8 mouse cellular contexts compared by ENCODE assay signal in genomic region chr5:114467019-114467418, GRCm38 (mm10). TPM values are rescaled to one million over a fixed set of nuclear protein-coding genes. Genes with fewer than 3 reads are reported as not detected.
DNase-seq lines count a peak whose midpoint lies in the region; ATAC-seq and TF ChIP-seq lines count a peak whose summit lies in the region.

No protein-coding gene starts in this region.

- peak overlapping the region; percentile 60 for H3K4me2 ChIP-seq in kidney, postnatal 0 days (ENCODE audit: low read length)
- H3K4me2 ChIP-seq in forebrain, embryonic 12.5 days = peak overlapping the region; percentile 43
- H3K4me2 ChIP-seq in intestine, postnatal 0 days (replicated peaks; ENCODE audit: low read depth) = peak overlapping the region; percentile 63
- peak overlapping the region; percentile 51 for H3K4me2 ChIP-seq in neural tube, embryonic 12.5 days (replicated peaks)

- TF ChIP-seq CTCF in kidney, postnatal 0 days (IDR thresholded peaks at IDR 0.05; ENCODE audit: low read depth) = no peak
- TF ChIP-seq CTCF in intestine, postnatal 0 days (IDR thresholded peaks at IDR 0.05; ENCODE audit: low read depth) = no peak

- H3K9ac ChIP-seq in kidney, postnatal 0 days (ENCODE audit: low read depth, low read length) = 0 out of 2 replicates have a peak overlapping the region, but pooled peaks have one; percentile 31
- H3K9ac ChIP-seq in forebrain, embryonic 12.5 days = no peak overlapping the region
- H3K9ac ChIP-seq in intestine, postnatal 0 days (ENCODE audit: low read depth, low read length) = 0 out of 2 replicates have a peak overlapping the region, but pooled peaks have one; percentile 22
- no peak overlapping the region for H3K9ac ChIP-seq in neural tube, embryonic 12.5 days

- no peak overlapping the region for H3K27ac ChIP-seq in kidney, postnatal 0 days
- H3K27ac ChIP-seq in forebrain, embryonic 12.5 days = peak overlapping the region; percentile 93
- no peak overlapping the region for H3K27ac ChIP-seq in intestine, postnatal 0 days (ENCODE audit: low read depth, low read length)
- H3K27ac ChIP-seq in neural tube, embryonic 12.5 days = peak overlapping the region; percentile 73; the same call in 1 of the 2 replicates

- peak overlapping the region; percentile 17; the same call in 1 of the 2 replicates for H3K4me3 ChIP-seq in kidney, postnatal 0 days (replicated peaks; ENCODE audit: low read depth, low read length)
- H3K4me3 ChIP-seq in forebrain, embryonic 12.5 days (replicated peaks) = peak overlapping the region; percentile 19; the same call in 1 of the 2 replicates
- H3K4me3 ChIP-seq in intestine, postnatal 0 days (ENCODE audit: low read depth, low read length) = peak overlapping the region; percentile 24
- H3K4me3 ChIP-seq in neural tube, embryonic 12.5 days = 0 out of 2 replicates have a peak overlapping the region, but pooled peaks have one; percentile 7

- no peaks in the 10 kb centered on the region for H3K36me3 ChIP-seq in kidney, postnatal 0 days (ENCODE audit: insufficient read depth, low read length)
- no peaks in the 10 kb centered on the region for H3K36me3 ChIP-seq in forebrain, embryonic 12.5 days (replicated peaks)
- no peaks in the 10 kb centered on the region for H3K36me3 ChIP-seq in intestine, postnatal 0 days (ENCODE audit: control insufficient read depth, insufficient read depth)
- H3K36me3 ChIP-seq in neural tube, embryonic 12.5 days = no peaks in the 10 kb centered on the region

- no peak for ATAC-seq in kidney, postnatal 0 days (replicated peaks; ENCODE audit: low FRiP score, low read depth)
- ATAC-seq in forebrain, embryonic 12.5 days (ENCODE audit: low FRiP score) = peak; percentile 59
- ATAC-seq in intestine, postnatal 0 days = no peak
- ATAC-seq in neural tube, embryonic 12.5 days (ENCODE audit: low FRiP score, low read depth) = peak; percentile 49

- no peak for DNase-seq in kidney, postnatal 0 days (ENCODE audit: low spot score)
- DNase-seq in kidney, postnatal 4 days = no peak
- DNase-seq in spleen, adult 18-20 months = no peak
- DNase-seq in thymus, postnatal 4 days = no peak
- DNase-seq in B cell, adult 2 months = no peak

- no peaks in the 10 kb centered on the region for H3K9me3 ChIP-seq in kidney, postnatal 0 days (replicated peaks; ENCODE audit: low read length)
- 0 out of 2 replicates have a peak, but pooled peaks cover 2% of the 10 kb centered on the region for H3K9me3 ChIP-seq in forebrain, embryonic 12.5 days
- no peaks in the 10 kb centered on the region for H3K9me3 ChIP-seq in intestine, postnatal 0 days (ENCODE audit: control insufficient read depth)
- 0 out of 2 replicates have a peak, but pooled peaks cover 5% of the 10 kb centered on the region for H3K9me3 ChIP-seq in neural tube, embryonic 12.5 days

- H3K27me3 ChIP-seq in kidney, postnatal 0 days (ENCODE audit: insufficient read depth, low read length) = no peaks in the 10 kb centered on the region
- H3K27me3 ChIP-seq in forebrain, embryonic 12.5 days = peaks cover 23% of the 10 kb centered on the region
- no peaks in the 10 kb centered on the region for H3K27me3 ChIP-seq in intestine, postnatal 0 days (replicated peaks; ENCODE audit: control insufficient read depth, insufficient read depth, low read length)
- H3K27me3 ChIP-seq in neural tube, embryonic 12.5 days (replicated peaks) = no peaks in the 10 kb centered on the region

- 7% methylated on average over 7 of the region's 11 CpGs for WGBS in kidney, postnatal 0 days
- 0% methylated on average over 11 of the region's 11 CpGs for WGBS in forebrain, embryonic 12.5 days
- 5% methylated on average over 11 of the region's 11 CpGs for WGBS in intestine, postnatal 0 days
- WGBS in neural tube, embryonic 12.5 days = under 1% methylated on average over 11 of the region's 11 CpGs

- 0 out of 2 replicates have a peak, but pooled peaks cover 5% of the 10 kb centered on the region for H3K4me1 ChIP-seq in kidney, postnatal 0 days (replicated peaks; ENCODE audit: insufficient read depth, low read length)
- H3K4me1 ChIP-seq in forebrain, embryonic 12.5 days = peaks cover 45% of the 10 kb centered on the region
- H3K4me1 ChIP-seq in intestine, postnatal 0 days (replicated peaks; ENCODE audit: control insufficient read depth, insufficient read depth, low read length) = no peaks in the 10 kb centered on the region; the same call in 1 of the 2 replicates
- peaks cover 36% of the 10 kb centered on the region for H3K4me1 ChIP-seq in neural tube, embryonic 12.5 days

RNA-seq across cellular contexts. Expression of gene Mvk, which starts 22.9 kb away (rescaled TPM):
- polyA plus RNA-seq in kidney, postnatal 0 days (2015; fragmentation: Nextera tagmentation; extraction: Ambion mirVana) = 29.3 and 31.7 TPM in 2 replicates
- 50.3 and 52.0 TPM in 2 replicates for polyA plus RNA-seq in forebrain, embryonic 12.5 days (2016; fragmentation: Nextera tagmentation; extraction: Ambion mirVana)
- polyA plus RNA-seq in intestine, postnatal 0 days (2015; fragmentation: Nextera tagmentation; extraction: Ambion mirVana) = 13.8 and 14.4 TPM in 2 replicates
- 58.2 and 58.4 TPM in 2 replicates for polyA plus RNA-seq in neural tube, embryonic 12.5 days (2016; fragmentation: Nextera tagmentation; extraction: Ambion mirVana)

RNA-seq across cellular contexts. Expression of gene Mmab, which starts 23.2 kb away (rescaled TPM):
- polyA plus RNA-seq in kidney, postnatal 0 days (2015; fragmentation: Nextera tagmentation; extraction: Ambion mirVana) = 18.9 and 22.8 TPM in 2 replicates
- polyA plus RNA-seq in forebrain, embryonic 12.5 days (2016; fragmentation: Nextera tagmentation; extraction: Ambion mirVana) = 25.9 and 29.4 TPM in 2 replicates
- 7.3 and 8.0 TPM in 2 replicates for polyA plus RNA-seq in intestine, postnatal 0 days (2015; fragmentation: Nextera tagmentation; extraction: Ambion mirVana)
- polyA plus RNA-seq in neural tube, embryonic 12.5 days (2016; fragmentation: Nextera tagmentation; extraction: Ambion mirVana) = 27.1 and 27.3 TPM in 2 replicates

Comparison
In these comparisons a context has a peak if more than half of its experiments do, and no peak if none do; other contexts are left out.
1. ATAC-seq: peak in forebrain, embryonic 12.5 days (single experiment) and neural tube, embryonic 12.5 days (single experiment); none in kidney, postnatal 0 days (single experiment) and intestine, postnatal 0 days (single experiment).
2. H3K27ac ChIP-seq: peak in forebrain, embryonic 12.5 days (single experiment) and neural tube, embryonic 12.5 days (single experiment); none in kidney, postnatal 0 days (single experiment) and intestine, postnatal 0 days (single experiment).
3. H3K9ac ChIP-seq: peak in kidney, postnatal 0 days (single experiment) and intestine, postnatal 0 days (single experiment); none in forebrain, embryonic 12.5 days (single experiment) and neural tube, embryonic 12.5 days (single experiment).
4. Peak in every context shown above with its lines, with median percentiles within 50 percentile points of each other: H3K4me2 ChIP-seq and H3K4me3 ChIP-seq.